Mouse (Mus musculus) small intestine, adult 2 months (tissue): ENCODE measurements around the gene Wwox.

Experiments
- CTCF ChIP-seq: fragments of 200-500 bp; IDR thresholded peaks from 2 replicates; pipeline ENCODE4 v1.5.1; 2012; ENCODE audit warnings: low read depth, mild to moderate bottlenecking, control low read depth, inconsistent platforms, low read length, moderate library complexity, mixed read lengths; ENCODE audit not compliant: insufficient replicate concordance, insufficient read length; ENCODE audit errors: extremely low read depth
- POLR2A ChIP-seq: fragments of 200-500 bp; IDR thresholded peaks from 2 replicates; pipeline ENCODE4 v1.6.1; 2012; ENCODE audit warnings: low read depth, mild to moderate bottlenecking, control low read depth, inconsistent platforms, low read length, moderate library complexity

DNA sequence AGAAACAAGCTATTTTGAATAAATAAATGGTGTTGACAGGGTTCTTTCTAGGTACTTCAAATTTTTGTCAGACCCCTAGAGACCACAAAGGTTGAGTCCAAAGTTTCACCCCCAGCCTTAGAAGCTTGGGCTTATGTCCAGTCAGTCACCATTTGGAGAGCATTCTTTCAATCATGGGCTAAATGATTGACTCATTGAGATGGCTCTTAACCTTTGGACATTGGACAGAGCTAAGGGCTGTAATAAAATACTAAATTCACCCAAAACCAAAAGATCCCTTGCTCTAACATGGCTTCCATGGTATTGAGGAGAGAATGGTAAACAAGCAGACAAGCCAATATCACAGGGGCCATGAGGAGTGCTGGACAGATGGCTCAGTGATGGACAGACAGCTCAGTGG lies 540.2 kb downstream of the Wwox start:
- TF ChIP-seq POLR2A (no peak), CTCF (no peak)
